Mouse (Mus musculus): ENCODE measurements around the gene Trim30a. TPM values are rescaled to one million over a fixed set of nuclear protein-coding genes. Genes with fewer than 3 reads are reported as not detected.

The Trim30a gene
- polyA plus RNA-seq, 1 experiment from 2014 or later: 0.59 TPM

Other genes with a start within 250 kb of the Trim30a start
- 9.8 and 12.3 TPM in 2 replicates for gene Trim6, start 246.4 kb downstream of the Trim30a start, polyA plus RNA-seq (2016; fragmentation: Nextera tagmentation; extraction: Ambion mirVana)
- gene Trim34a, start 220.7 kb downstream of the Trim30a start, polyA plus RNA-seq (2016; fragmentation: Nextera tagmentation; extraction: Ambion mirVana): 1.6 and 1.7 TPM in 2 replicates
- 0.35 and 0.47 TPM in 2 replicates for gene Trim5, start 177.1 kb downstream of the Trim30a start, polyA plus RNA-seq (2016; fragmentation: Nextera tagmentation; extraction: Ambion mirVana)
- gene Trim12a, start 149.7 kb downstream of the Trim30a start, polyA plus RNA-seq (2016; fragmentation: Nextera tagmentation; extraction: Ambion mirVana): 4.8 and 6.9 TPM in 2 replicates
- 0.09 TPM in 1 of 2 replicates, not detected in the other for gene Trim34b, start 135.7 kb downstream of the Trim30a start, polyA plus RNA-seq (2016; fragmentation: Nextera tagmentation; extraction: Ambion mirVana)
- gene Trim12c, start 111.8 kb downstream of the Trim30a start, polyA plus RNA-seq (2016; fragmentation: Nextera tagmentation; extraction: Ambion mirVana): 1.2 and 1.6 TPM in 2 replicates
- gene Trim30b, start 95.3 kb downstream of the Trim30a start, polyA plus RNA-seq (2016; fragmentation: Nextera tagmentation; extraction: Ambion mirVana): not detected in 2 replicates
- not detected in 2 replicates for gene Trim30c, start 64.4 kb downstream of the Trim30a start, polyA plus RNA-seq (2016; fragmentation: Nextera tagmentation; extraction: Ambion mirVana)
- gene Trim30d, start 42.7 kb upstream of the Trim30a start, polyA plus RNA-seq (2016; fragmentation: Nextera tagmentation; extraction: Ambion mirVana): 0.09 and 0.13 TPM in 2 replicates
- gene Olfr651, start 84.9 kb upstream of the Trim30a start, polyA plus RNA-seq (2016; fragmentation: Nextera tagmentation; extraction: Ambion mirVana): not detected in 2 replicates
- gene Olfr652, start 95.7 kb upstream of the Trim30a start, polyA plus RNA-seq (2016; fragmentation: Nextera tagmentation; extraction: Ambion mirVana): not detected in 2 replicates
- not detected in 2 replicates for gene Olfr653, start 112.1 kb upstream of the Trim30a start, polyA plus RNA-seq (2016; fragmentation: Nextera tagmentation; extraction: Ambion mirVana)
- not detected in 2 replicates for gene Olfr654, start 121.8 kb upstream of the Trim30a start, polyA plus RNA-seq (2016; fragmentation: Nextera tagmentation; extraction: Ambion mirVana)
- 0.07 TPM in 1 of 2 replicates, not detected in the other for gene Olfr655, start 136.6 kb upstream of the Trim30a start, polyA plus RNA-seq (2016; fragmentation: Nextera tagmentation; extraction: Ambion mirVana)
- gene Olfr656, start 148.8 kb upstream of the Trim30a start, polyA plus RNA-seq (2016; fragmentation: Nextera tagmentation; extraction: Ambion mirVana): not detected in 2 replicates
- gene Olfr657, start 159.6 kb upstream of the Trim30a start, polyA plus RNA-seq (2016; fragmentation: Nextera tagmentation; extraction: Ambion mirVana): not detected in 2 replicates
- not detected in 2 replicates for gene Olfr658, start 182.1 kb upstream of the Trim30a start, polyA plus RNA-seq (2016; fragmentation: Nextera tagmentation; extraction: Ambion mirVana)
- gene Olfr659, start 201.6 kb upstream of the Trim30a start, polyA plus RNA-seq (2016; fragmentation: Nextera tagmentation; extraction: Ambion mirVana): not detected in 2 replicates
- gene Olfr661, start 221.3 kb upstream of the Trim30a start, polyA plus RNA-seq (2016; fragmentation: Nextera tagmentation; extraction: Ambion mirVana): not detected in 2 replicates